Mouse (Mus musculus) embryonic facial prominence, embryonic 15.5 days (tissue): ENCODE data around the gene Traf3ip3. TPM values are rescaled to one million over a fixed set of nuclear protein-coding genes. Genes with fewer than 3 reads are reported as not detected.

ENCODE experiments used
- polyA plus RNA-seq: library from polyadenylated mRNA; unstranded; fragments of >200 nt; fragmentation: Nextera tagmentation; extraction: Ambion mirVana; gene quantifications from 2 replicates; pipeline ENCODE4 v1.2.1, GENCODE M21; 2015

The Traf3ip3 gene
- polyA plus RNA-seq, 1 experiment from 2014 or later, result 23.6 TPM

Other genes starting within 250 kb of the Traf3ip3 start
- 1.6 and 1.7 TPM in 2 replicates for gene Syt14, start 165.9 kb downstream of the Traf3ip3 start, polyA plus RNA-seq
- 8.2 and 8.6 TPM in 2 replicates for gene Diexf, start 71.4 kb downstream of the Traf3ip3 start, polyA plus RNA-seq
- 51.2 and 56.7 TPM in 2 replicates for gene Irf6, start 48.6 kb downstream of the Traf3ip3 start, polyA plus RNA-seq
- 15.3 and 15.9 TPM in 2 replicates for gene A130010J15Rik, start 33.7 kb downstream of the Traf3ip3 start, polyA plus RNA-seq
- gene Lamb3, start 6.0 kb upstream of the Traf3ip3 start, polyA plus RNA-seq, result 17.9 and 20.1 TPM in 2 replicates
- 6.8 and 6.9 TPM in 2 replicates for gene Hsd11b1, start 62.4 kb upstream of the Traf3ip3 start, polyA plus RNA-seq
- gene G0s2, start 71.5 kb upstream of the Traf3ip3 start, polyA plus RNA-seq, result 29.5 and 30.8 TPM in 2 replicates
- gene Camk1g, start 168.6 kb upstream of the Traf3ip3 start, polyA plus RNA-seq, result 14.6 and 15.4 TPM in 2 replicates